Mouse (Mus musculus) embryonic facial prominence, embryonic 10.5 days (tissue): ENCODE data around the gene Mbd4. TPM values are rescaled to one million over a fixed set of nuclear protein-coding genes. Genes with fewer than 3 reads are reported as not detected.

Source experiments
- DNase-seq: peaks from one replicate; pipeline ENCODE4 v3.0.0-alpha.2; 2017; ENCODE audit warnings: low spot score
- H3K27ac ChIP-seq: fragments of 300-500 bp; sonication (generic); replicated peaks from 2 replicates; pipeline ENCODE4 v1.5.1; 2016; ENCODE audit warnings: mild to moderate bottlenecking
- H3K27me3 ChIP-seq: fragments of 300-500 bp; sonication (generic); replicated peaks from 2 replicates; pipeline ENCODE4 v1.6.1; 2016; ENCODE audit warnings: low read depth, mild to moderate bottlenecking; ENCODE audit not compliant: poor library complexity, severe bottlenecking
- H3K36me3 ChIP-seq: fragments of 300-500 bp; sonication (generic); replicated peaks from 2 replicates; pipeline ENCODE4 v1.6.1; 2016; ENCODE audit warnings: mild to moderate bottlenecking, moderate library complexity
- H3K4me1 ChIP-seq: fragments of 300-500 bp; sonication (generic); 2 replicates; pipeline ENCODE4 v1.6.1; 2016
- H3K4me3 ChIP-seq: fragments of 300-500 bp; sonication (generic); 2 replicates; pipeline ENCODE4 v1.5.1; 2016; ENCODE audit warnings: mild to moderate bottlenecking, moderate library complexity
- H3K9me3 ChIP-seq: fragments of 300-500 bp; sonication (generic); 2 replicates; pipeline ENCODE4 v1.6.1; 2016; ENCODE audit warnings: mild to moderate bottlenecking
- WGBS: fragments of 180-500 bp; shearing (Covaris S2); methylation state at CpG from one replicate; pipeline ENCODE4 v1.1.7; 2016; 5-methylcytosine and 5-hydroxymethylcytosine counted together
- polyA plus RNA-seq: library from polyadenylated mRNA; unstranded; fragments of >200 nt; fragmentation: Nextera tagmentation; extraction: Ambion mirVana; gene quantifications from 2 replicates; pipeline ENCODE4 v1.2.1, GENCODE M21; 2016

The Mbd4 gene
- polyA plus RNA-seq, 1 experiment from 2014 or later, result 33.2 TPM

DNA sequence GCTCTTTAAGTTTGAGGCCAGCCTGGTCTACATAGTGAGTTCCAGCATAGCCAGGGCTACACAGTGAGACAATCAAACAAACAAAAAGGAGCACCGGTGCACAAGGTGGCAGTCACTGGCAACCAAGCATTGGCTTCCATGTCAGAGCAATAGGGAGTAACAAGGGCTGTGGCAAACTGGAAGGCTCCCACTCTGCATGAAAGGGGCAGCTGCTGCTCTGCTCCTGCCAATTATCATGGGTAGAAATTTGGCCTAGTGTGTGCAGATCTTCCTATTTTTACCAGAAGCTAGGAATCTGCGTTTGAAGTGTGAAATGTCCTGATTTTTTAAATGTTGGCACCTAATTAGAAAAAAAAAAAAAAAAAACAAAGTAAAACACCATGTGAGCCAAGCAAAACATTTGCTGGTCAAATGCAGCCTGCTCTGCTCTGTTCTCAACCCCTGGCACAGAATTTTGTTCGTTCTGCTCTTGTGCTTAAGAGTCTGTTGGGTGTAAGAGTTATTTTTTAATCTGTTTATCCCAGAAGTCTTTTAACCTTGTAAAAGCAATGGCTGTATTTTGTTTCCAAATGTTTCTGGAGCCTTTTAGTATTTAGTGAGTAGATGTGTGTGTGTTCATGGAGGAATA lies 2.7 kb upstream of the Mbd4 start:
- Histone ChIP-seq H3K4me3 (no peak overlapping the region), H3K4me1 (peaks cover 24% of the 10 kb centered on the region), H3K27ac (no peak overlapping the region), H3K9me3 (no peaks in the 10 kb centered on the region), H3K27me3 (no peaks in the 10 kb centered on the region), H3K36me3 (peaks cover 2% of the 10 kb centered on the region)
- WGBS, result 94% methylated on average over 3 of the region's 3 CpGs
- no peak for DNase-seq

- H3K4me3 ChIP-seq, result peak overlapping the region; percentile 77; the same call in 1 of the 2 replicates
- H3K36me3 ChIP-seq, result peaks cover 11% of the 10 kb centered on the region
- H3K4me1 ChIP-seq, result peaks cover 24% of the 10 kb centered on the region
- no peaks in the 10 kb centered on the region for H3K9me3 ChIP-seq
- H3K27me3 ChIP-seq, result no peaks in the 10 kb centered on the region
- WGBS, result 75% methylated on average over 2 of the region's 2 CpGs
- peak overlapping the region; percentile 90; the same call in 1 of the 2 replicates for H3K27ac ChIP-seq
- DNase-seq, result no peak
These were observed 1.3 kb upstream of the Mbd4 start for GRCm38 (mm10) chr6:115854432-115854831.

GRCm38 (mm10) chr6:115853985-115854384 lies 814 bp upstream of the Mbd4 start:
- no peaks in the 10 kb centered on the region for H3K27me3 ChIP-seq
- DNase-seq, result peak; percentile 28
- WGBS, result 48% methylated on average over 7 of the region's 7 CpGs
- H3K4me3 ChIP-seq, result peak overlapping the region; percentile 77
- peaks cover 24% of the 10 kb centered on the region for H3K4me1 ChIP-seq
- no peaks in the 10 kb centered on the region for H3K9me3 ChIP-seq
- H3K36me3 ChIP-seq, result peaks cover 16% of the 10 kb centered on the region
- peak overlapping the region; percentile 90 for H3K27ac ChIP-seq

- peak overlapping the region; percentile 90 for H3K27ac ChIP-seq
- WGBS, result 6% methylated on average over 20 of the region's 20 CpGs
- H3K4me1 ChIP-seq, result peaks cover 24% of the 10 kb centered on the region
- H3K9me3 ChIP-seq, result no peaks in the 10 kb centered on the region
- no peaks in the 10 kb centered on the region for H3K27me3 ChIP-seq
- H3K4me3 ChIP-seq, result peak overlapping the region; percentile 77
- DNase-seq, result no peak
- H3K36me3 ChIP-seq, result peaks cover 30% of the 10 kb centered on the region
These were observed 603 bp downstream of the Mbd4 start for GRCm38 (mm10) chr6:115852446-115853090.

DNA sequence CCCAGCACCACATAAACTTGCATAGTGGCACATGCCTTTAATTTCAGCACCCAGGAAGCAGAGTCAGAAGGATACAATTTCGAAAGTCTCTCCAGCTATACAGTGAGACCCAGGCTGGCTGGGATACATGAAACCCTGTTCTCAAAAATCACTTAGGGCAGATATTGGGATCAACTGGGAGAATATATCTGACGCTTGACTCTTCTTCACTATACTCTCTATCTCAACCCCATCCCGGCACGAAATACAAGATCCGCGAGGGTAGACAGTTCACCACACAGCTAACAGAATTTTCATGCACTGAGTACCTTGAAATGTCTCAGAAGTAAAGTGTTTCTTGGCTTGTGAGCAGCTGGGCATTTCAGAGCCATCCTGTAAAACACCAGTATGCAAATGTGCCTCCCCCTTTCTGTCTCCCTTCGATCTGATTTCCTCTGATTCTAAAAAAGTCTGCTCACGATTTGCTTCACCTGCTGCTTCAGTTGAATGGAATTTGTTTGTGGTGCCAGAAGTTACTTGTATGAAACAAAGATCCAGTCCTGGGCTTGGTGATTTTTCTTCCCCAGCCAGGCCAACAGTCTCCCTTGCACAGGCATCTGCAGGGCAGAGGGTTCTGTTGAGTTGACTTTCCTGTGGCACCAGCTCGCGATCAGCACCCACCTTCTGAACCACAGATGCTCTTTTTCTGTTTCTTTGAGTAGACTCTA lies 4.4 kb downstream of the Mbd4 start:
- WGBS, result 95% methylated on average over 10 of the region's 10 CpGs
- H3K27me3 ChIP-seq, result no peaks in the 10 kb centered on the region
- peaks cover 9% of the 10 kb centered on the region for H3K4me1 ChIP-seq
- no peak overlapping the region for H3K27ac ChIP-seq
- no peak for DNase-seq
- H3K9me3 ChIP-seq, result no peaks in the 10 kb centered on the region
- H3K4me3 ChIP-seq, result no peak overlapping the region
- H3K36me3 ChIP-seq, result peaks cover 63% of the 10 kb centered on the region

DNA sequence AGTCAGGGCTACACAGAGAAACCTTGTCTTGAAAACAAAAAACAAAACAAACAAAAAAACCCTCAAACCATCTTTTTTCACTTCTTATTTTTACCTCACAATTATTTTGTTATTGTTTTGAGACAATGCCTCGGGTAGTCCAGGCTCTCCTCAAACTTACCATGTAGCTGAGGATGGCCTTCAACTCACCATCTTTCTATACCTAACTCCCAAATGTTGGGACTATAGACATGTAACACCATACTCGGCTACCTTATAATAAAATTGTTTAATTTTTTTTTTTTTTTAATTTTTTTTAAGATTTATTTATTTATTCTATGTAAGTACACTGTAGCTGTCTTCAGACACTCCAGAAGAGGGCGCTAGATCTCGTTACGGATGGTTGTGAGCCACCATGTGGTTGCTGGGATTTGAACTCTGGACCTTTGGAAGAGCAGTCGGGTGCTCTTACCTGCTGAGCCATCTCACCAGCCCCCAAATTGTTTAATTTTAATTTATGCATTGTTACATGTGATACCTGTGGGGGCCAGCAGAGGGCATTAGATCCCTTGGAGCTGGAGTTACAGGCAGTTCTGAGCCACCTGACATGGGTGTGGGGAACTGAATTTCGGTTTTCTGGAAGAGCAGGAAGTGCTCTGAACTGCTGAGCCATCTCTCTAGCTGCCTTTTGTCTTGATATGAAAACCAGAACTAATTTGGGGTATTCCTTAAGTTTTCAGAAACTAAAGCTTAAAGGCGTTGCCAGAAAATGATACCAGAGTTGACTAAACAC lies 6.3 kb downstream of the Mbd4 start:
- H3K27me3 ChIP-seq, result no peaks in the 10 kb centered on the region
- H3K4me3 ChIP-seq, result no peak overlapping the region
- H3K27ac ChIP-seq, result no peak overlapping the region
- no peaks in the 10 kb centered on the region for H3K9me3 ChIP-seq
- peak; percentile 64 for DNase-seq
- H3K4me1 ChIP-seq, result peaks cover 2% of the 10 kb centered on the region; the same call in 1 of the 2 replicates
- H3K36me3 ChIP-seq, result peaks cover 82% of the 10 kb centered on the region
- 45% methylated on average over 8 of the region's 8 CpGs for WGBS

- Histone ChIP-seq H3K4me3 (no peak overlapping the region), H3K27ac (no peak overlapping the region), H3K27me3 (no peaks in the 10 kb centered on the region), H3K9me3 (no peaks in the 10 kb centered on the region), H3K4me1 (no peaks in the 10 kb centered on the region), H3K36me3 (peaks cover 84% of the 10 kb centered on the region)
- WGBS, result 95% methylated on average over 4 of the region's 4 CpGs
- DNase-seq, result no peak
These were observed 8.2 kb downstream of the Mbd4 start for GRCm38 (mm10) chr6:115845006-115845405.

DNA sequence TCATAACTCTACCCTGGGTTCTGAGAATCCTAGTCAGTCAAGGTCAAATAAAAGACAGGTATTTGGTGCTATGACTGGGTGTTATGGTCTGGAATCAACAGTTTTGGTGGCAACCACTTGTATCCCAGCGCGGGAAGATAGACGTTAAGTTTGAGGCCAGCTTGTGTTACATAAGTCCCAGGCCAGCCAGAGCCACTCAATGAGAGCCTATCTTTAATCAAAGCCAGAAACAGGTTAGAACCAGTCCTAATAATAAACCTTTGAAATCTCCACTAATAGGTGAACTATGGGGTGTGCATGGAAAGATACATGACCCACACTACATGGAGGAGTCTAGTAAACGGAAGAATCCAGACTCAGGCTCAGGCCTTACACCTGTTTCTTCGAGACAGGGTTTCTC lies 14.4 kb downstream of the Mbd4 start:
- H3K4me1 ChIP-seq, result peaks cover 19% of the 10 kb centered on the region
- H3K27ac ChIP-seq, result no peak overlapping the region
- no peak for DNase-seq
- peak overlapping the region; percentile 58 for H3K4me3 ChIP-seq
- H3K27me3 ChIP-seq, result no peaks in the 10 kb centered on the region
- peaks cover 37% of the 10 kb centered on the region for H3K36me3 ChIP-seq
- no peaks in the 10 kb centered on the region for H3K9me3 ChIP-seq
- WGBS, result 61% methylated on average over 5 of the region's 5 CpGs

DNA sequence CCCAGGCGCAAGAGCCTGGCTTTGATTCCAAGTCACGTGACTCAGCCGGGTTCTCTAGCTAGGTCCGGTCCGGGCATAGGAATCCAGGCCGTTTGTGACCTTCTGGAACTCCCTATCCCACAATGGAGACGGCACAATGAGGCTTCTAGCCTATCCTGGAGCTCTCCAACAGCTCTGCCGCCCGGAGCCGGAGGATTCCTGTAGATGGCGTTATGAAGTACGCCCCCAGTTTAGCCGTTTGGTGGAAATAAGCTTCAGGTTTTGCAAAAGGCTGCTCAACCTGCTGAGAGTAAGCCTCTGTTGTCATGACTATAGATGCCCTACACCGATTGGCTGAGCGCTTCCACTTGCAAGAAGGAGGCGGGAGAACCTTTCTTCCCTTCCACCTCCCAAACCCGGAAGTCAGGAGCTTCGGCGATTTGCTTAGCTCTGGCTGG lies 15.0 kb downstream of the Mbd4 start, which contains the start of gene Efcab12:
Efcab12 (minus strand) TSS at position 252 of the 437 bp plus-strand sequence.
- H3K9me3 ChIP-seq, result no peaks in the 10 kb centered on the region
- DNase-seq, result peak; percentile 78
- peak within 1 kb of the TSS; percentile 81 for H3K27ac ChIP-seq
- H3K4me1 ChIP-seq, result peaks cover 19% of the 10 kb centered on the region
- 1% methylated on average over 19 of the region's 19 CpGs for WGBS
- H3K4me3 ChIP-seq, result peak within 1 kb of the TSS; percentile 58
- H3K36me3 ChIP-seq, result peaks cover 31% of the 10 kb centered on the region
- no peaks in the 10 kb centered on the region for H3K27me3 ChIP-seq

- Histone ChIP-seq H3K4me1 (peaks cover 18% of the 10 kb centered on the region), H3K36me3 (peaks cover 17% of the 10 kb centered on the region), H3K27me3 (no peaks in the 10 kb centered on the region), H3K27ac (no peak overlapping the region), H3K9me3 (no peaks in the 10 kb centered on the region), H3K4me3 (no peak overlapping the region)
- no peak for DNase-seq
These were observed 19.3 kb downstream of the Mbd4 start for GRCm38 (mm10) chr6:115833861-115834260.

DNA sequence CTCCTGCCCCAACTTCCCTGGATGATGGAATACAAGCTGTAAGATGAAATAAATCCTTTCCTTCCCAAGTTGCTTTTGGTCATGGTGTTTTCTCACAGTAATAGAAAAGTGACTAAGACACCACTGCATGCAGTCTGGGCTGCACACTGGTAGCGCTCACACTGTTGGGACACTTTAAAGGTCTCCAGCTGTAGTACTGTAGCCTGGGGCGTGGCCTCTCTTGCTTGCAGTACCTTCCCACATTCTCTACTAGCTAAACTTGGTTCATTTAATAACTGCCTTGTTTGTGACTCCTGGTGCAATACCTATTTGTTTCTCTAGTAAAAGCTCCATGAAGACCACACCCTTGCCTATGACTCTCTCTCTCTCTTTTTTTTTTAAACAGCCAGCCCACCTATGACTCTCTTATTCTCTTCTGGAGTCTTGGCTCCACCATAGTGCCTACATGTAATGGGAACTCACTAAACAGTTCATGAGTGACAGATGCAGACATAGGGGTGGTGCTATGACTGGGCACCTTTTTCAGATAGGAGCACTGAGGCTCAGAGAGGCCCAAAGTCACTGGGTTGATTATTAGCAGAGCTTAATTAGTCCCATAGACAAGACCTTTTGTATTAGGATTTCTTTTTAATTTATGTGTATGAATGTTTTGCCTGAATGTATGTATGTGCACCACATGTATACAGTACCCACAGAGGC lies 20.9 kb downstream of the Mbd4 start:
- Histone ChIP-seq H3K4me1 (peaks cover 4% of the 10 kb centered on the region; the same call in 1 of the 2 replicates), H3K4me3 (no peak overlapping the region), H3K36me3 (peaks cover 17% of the 10 kb centered on the region), H3K27me3 (no peaks in the 10 kb centered on the region), H3K27ac (no peak overlapping the region), H3K9me3 (no peaks in the 10 kb centered on the region)
- 93% methylated on average over 2 of the region's 2 CpGs for WGBS
- DNase-seq, result no peak
